In genomic region chr10:80841685-80842084, GRCm38 (mm10) we compare ENCODE assay signal across 13 mouse cellular contexts. TPM values are rescaled to one million over a fixed set of nuclear protein-coding genes. Genes with fewer than 3 reads are reported as not detected.
"Had no signal": no experiment of that assay in that cellular context is flagged by ENCODE, and none has a peak within 500 bp of the region (broad histone marks: within the 10 kb centered on the region; RNA-seq: fewer than 3 reads in every experiment).

No protein-coding gene starts in this region.

- H3K9me3 ChIP-seq: liver, embryonic 13.5 days; lung, embryonic 15.5 days; midbrain, embryonic 12.5 days; neural tube, embryonic 13.5 days had no signal

- H3K4me3 ChIP-seq: liver, embryonic 13.5 days; lung, embryonic 15.5 days; midbrain, embryonic 12.5 days; neural tube, embryonic 13.5 days had no signal

- H3K9ac ChIP-seq: liver, embryonic 13.5 days; liver, postnatal 0 days; lung, embryonic 15.5 days; midbrain, embryonic 12.5 days; neural tube, embryonic 13.5 days had no signal

- H3K27ac ChIP-seq: liver, embryonic 13.5 days; lung, embryonic 15.5 days; macrophage; midbrain, embryonic 12.5 days; neural tube, embryonic 13.5 days had no signal

- DNase-seq: kidney, postnatal 25 days; liver; liver, embryonic 13.5 days; liver, postnatal 0 days; lung, postnatal 14 days; right cerebral cortex, postnatal 25 days; thymus, postnatal 36 days had no signal

- H3K4me2 ChIP-seq: liver, embryonic 13.5 days; lung, embryonic 15.5 days; midbrain, embryonic 12.5 days; neural tube, embryonic 13.5 days had no signal

- H3K36me3 ChIP-seq: liver, embryonic 13.5 days; lung, embryonic 15.5 days; midbrain, embryonic 12.5 days; neural tube, embryonic 13.5 days had no signal

- ATAC-seq: liver, postnatal 0 days; midbrain, embryonic 16.5 days had no signal

RNA-seq across cellular contexts. Expression of gene Lingo3, which starts 2.2 kb away (rescaled TPM):
- polyA plus RNA-seq: liver, embryonic 13.5 days; liver, postnatal 0 days; macrophage had no signal

RNA-seq across cellular contexts. Expression of gene Jsrp1, which starts 28.4 kb away (rescaled TPM):
- polyA plus RNA-seq: liver, postnatal 0 days; macrophage; small intestine, adult 2 months had no signal
